Mouse (Mus musculus) ES-Bruce4 (cell line): Measurements from ENCODE around the gene Ufsp1. TPM values are rescaled to one million over a fixed set of nuclear protein-coding genes. Genes with fewer than 3 reads are reported as not detected.

Experiments
- H3K27ac ChIP-seq: 2 replicates; pipeline ENCODE4 v1.5.1; 2012; ENCODE audit warnings: low read length, inconsistent platforms; ENCODE audit not compliant: insufficient read depth
- H3K27me3 ChIP-seq: 2 replicates; pipeline ENCODE4 v1.6.1; 2012; ENCODE audit warnings: mild to moderate bottlenecking, low read length, inconsistent platforms; ENCODE audit not compliant: control insufficient read depth, poor library complexity, insufficient read depth, severe bottlenecking
- H3K36me3 ChIP-seq: 2 replicates; pipeline ENCODE4 v1.6.1; 2012; ENCODE audit warnings: inconsistent platforms, mild to moderate bottlenecking, low read length, moderate library complexity; ENCODE audit not compliant: control insufficient read depth, poor library complexity, insufficient read depth, severe bottlenecking
- H3K4me1 ChIP-seq: one replicate; pipeline ENCODE4 v1.8.1; 2011; ENCODE audit warnings: low read length; ENCODE audit not compliant: control insufficient read depth, insufficient read depth
- H3K4me3 ChIP-seq: 2 replicates; pipeline ENCODE4 v1.5.1; 2011; ENCODE audit warnings: low read depth, mild to moderate bottlenecking, low read length
- H3K9ac ChIP-seq: 2 replicates; pipeline ENCODE4 v1.6.1; 2012; ENCODE audit warnings: low read depth, mild to moderate bottlenecking, inconsistent platforms; ENCODE audit not compliant: poor library complexity, severe bottlenecking
- H3K9me3 ChIP-seq: replicated peaks from 2 replicates; pipeline ENCODE4 v1.6.1; 2012; ENCODE audit warnings: mild to moderate bottlenecking, low read length, inconsistent platforms; ENCODE audit not compliant: control insufficient read depth, poor library complexity, insufficient read depth, severe bottlenecking
- CTCF ChIP-seq: IDR thresholded peaks from one replicate; pipeline ENCODE4 v1.8.1; 2011; ENCODE audit warnings: low read depth, low read length
- EP300 ChIP-seq: IDR thresholded peaks from 2 replicates; pipeline ENCODE4 v1.6.1; 2011; ENCODE audit warnings: low read depth, low read length; ENCODE audit not compliant: insufficient read depth
- POLR2A ChIP-seq: IDR thresholded peaks from one replicate; pipeline ENCODE4 v1.8.1; 2011; ENCODE audit warnings: low read length; ENCODE audit not compliant: insufficient read depth
- polyA plus RNA-seq: library from polyadenylated mRNA; stranded (reverse); fragments of >200 nt; gene quantifications from 2 replicates; pipeline ENCODE4 v1.2.4, GENCODE M21; 2011; ENCODE audit warnings: low read depth; ENCODE audit not compliant: missing spikeins, insufficient read depth, insufficient read length

Gene Ufsp1
- polyA plus RNA-seq, 1 experiment: 6.4 TPM

- no peaks in the 10 kb centered on the region for H3K36me3 ChIP-seq
Measured at GRCm38 (mm10) chr5:137320996-137321395, 26.6 kb downstream of the Ufsp1 start.

GRCm38 (mm10) chr5:137330910-137331309 lies 36.5 kb downstream of the Ufsp1 start:
- Histone ChIP-seq H3K4me1 (no peaks in the 10 kb centered on the region), H3K9me3 (no peaks in the 10 kb centered on the region), H3K27me3 (no peaks in the 10 kb centered on the region), H3K9ac (no peak overlapping the region), H3K4me3 (no peak overlapping the region), H3K36me3 (no peaks in the 10 kb centered on the region), H3K27ac (no peak overlapping the region)
- TF ChIP-seq EP300: no peak
- no peak for TF ChIP-seq CTCF
- no peak for TF ChIP-seq POLR2A

More at GRCm38 (mm10) chr5:137320996-137321395, 26.6 kb downstream of the Ufsp1 start:
- H3K27me3 ChIP-seq: no peaks in the 10 kb centered on the region
- no peak overlapping the region for H3K9ac ChIP-seq
- no peak overlapping the region for H3K4me3 ChIP-seq
- H3K9me3 ChIP-seq: no peaks in the 10 kb centered on the region
- no peak for TF ChIP-seq CTCF
- no peak for TF ChIP-seq EP300
- no peak for TF ChIP-seq POLR2A
- no peaks in the 10 kb centered on the region for H3K4me1 ChIP-seq
- H3K27ac ChIP-seq: no peak overlapping the region

DNA sequence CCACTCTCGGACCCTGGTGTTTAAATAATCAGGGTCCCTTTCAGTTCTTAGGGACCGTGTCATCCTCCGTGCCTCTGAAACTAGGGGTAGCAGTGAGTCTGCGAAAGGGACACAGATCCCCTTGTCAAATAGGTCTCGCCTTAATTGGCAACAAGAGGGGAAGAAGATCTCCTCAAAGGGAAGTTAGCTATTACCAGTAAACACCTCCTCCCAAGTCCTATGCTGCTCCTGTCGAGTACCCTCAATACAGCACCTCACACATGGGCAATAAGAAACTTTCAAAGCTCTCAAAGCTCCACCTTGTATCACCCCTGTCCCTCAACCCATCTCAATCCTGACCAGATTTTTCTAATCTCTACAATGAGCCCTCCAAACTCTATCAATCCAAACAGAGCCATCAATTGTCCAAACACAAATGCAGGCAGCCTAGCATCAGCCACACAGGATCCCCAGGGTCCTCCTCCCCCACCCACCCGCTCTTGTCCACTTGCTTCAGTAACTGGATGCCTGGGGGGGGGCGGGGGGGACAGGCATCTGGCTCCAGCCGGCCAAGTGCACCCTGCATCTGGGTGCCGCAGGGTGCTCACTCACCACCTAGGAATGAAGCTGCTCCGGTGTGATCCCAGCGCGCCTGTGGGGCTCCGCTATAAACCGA lies 38.6 kb downstream of the Ufsp1 start:
- no peaks in the 10 kb centered on the region for H3K9me3 ChIP-seq
- peak overlapping the region; percentile 22 for H3K9ac ChIP-seq
- H3K36me3 ChIP-seq: no peaks in the 10 kb centered on the region
- peak overlapping the region; percentile 59 for H3K4me3 ChIP-seq
- no peak overlapping the region for H3K27ac ChIP-seq
- TF ChIP-seq EP300: no peak
- TF ChIP-seq CTCF: no peak
- no peak for TF ChIP-seq POLR2A
- no peaks in the 10 kb centered on the region for H3K4me1 ChIP-seq
- no peaks in the 10 kb centered on the region for H3K27me3 ChIP-seq

DNA sequence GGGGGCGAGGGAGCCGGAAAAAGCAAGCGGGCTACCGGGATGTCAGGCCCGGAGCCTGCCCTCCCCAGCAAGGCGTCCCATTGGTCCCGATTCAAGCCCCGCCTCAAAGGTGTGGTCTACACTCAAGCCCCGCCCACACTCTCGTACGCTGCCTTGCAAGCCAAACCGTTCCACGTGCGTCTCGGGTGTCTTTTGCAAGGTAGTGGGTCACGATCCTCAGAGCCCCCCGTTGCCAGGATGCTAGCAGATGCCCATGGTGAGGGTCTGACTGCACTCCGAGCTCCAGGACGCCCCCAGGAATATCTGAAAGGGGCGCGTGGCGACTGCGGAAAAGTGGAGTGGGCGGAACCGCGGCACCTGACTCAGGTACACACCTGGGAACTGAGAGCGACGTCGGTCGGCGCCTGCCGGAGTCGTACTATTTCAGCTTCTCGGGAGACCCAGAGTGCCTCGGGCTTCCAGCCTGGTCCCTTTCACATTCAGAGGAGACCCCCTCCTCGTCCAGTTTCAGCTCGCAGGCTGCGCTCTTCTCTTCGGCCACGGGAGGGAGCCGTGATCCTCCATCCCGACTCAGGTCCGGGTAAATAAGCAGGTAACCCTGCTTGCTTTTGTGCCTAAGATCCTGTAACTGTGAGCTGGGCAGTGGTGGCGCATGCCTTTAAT lies 39.2 kb downstream of the Ufsp1 start, which contains the start of gene Slc12a9:
TSS of gene Slc12a9 (minus strand) at position 86 of the 663 bp plus-strand sequence.
- Histone ChIP-seq H3K4me1 (no peaks in the 10 kb centered on the region), H3K36me3 (no peaks in the 10 kb centered on the region), H3K27me3 (no peaks in the 10 kb centered on the region), H3K9ac (peak within 1 kb of the TSS; percentile 22), H3K9me3 (no peaks in the 10 kb centered on the region), H3K4me3 (peak within 1 kb of the TSS; percentile 59), H3K27ac (0 out of 2 replicates have a peak within 1 kb of the TSS, but pooled peaks have one; percentile 38)
- TF ChIP-seq EP300 (peak; percentile 68; the same call in 1 of the 2 replicates), CTCF (peak; percentile 88), POLR2A (no peak)

GRCm38 (mm10) chr5:137334317-137334716 lies 39.9 kb downstream of the Ufsp1 start:
- no peaks in the 10 kb centered on the region for H3K4me1 ChIP-seq
- H3K9me3 ChIP-seq: no peaks in the 10 kb centered on the region
- H3K4me3 ChIP-seq: peak overlapping the region; percentile 59; the same call in 1 of the 2 replicates
- no peaks in the 10 kb centered on the region for H3K27me3 ChIP-seq
- H3K27ac ChIP-seq: 0 out of 2 replicates have a peak overlapping the region, but pooled peaks have one; percentile 38
- H3K9ac ChIP-seq: no peak overlapping the region
- no peaks in the 10 kb centered on the region for H3K36me3 ChIP-seq
- no peak for TF ChIP-seq EP300
- no peak for TF ChIP-seq CTCF

DNA sequence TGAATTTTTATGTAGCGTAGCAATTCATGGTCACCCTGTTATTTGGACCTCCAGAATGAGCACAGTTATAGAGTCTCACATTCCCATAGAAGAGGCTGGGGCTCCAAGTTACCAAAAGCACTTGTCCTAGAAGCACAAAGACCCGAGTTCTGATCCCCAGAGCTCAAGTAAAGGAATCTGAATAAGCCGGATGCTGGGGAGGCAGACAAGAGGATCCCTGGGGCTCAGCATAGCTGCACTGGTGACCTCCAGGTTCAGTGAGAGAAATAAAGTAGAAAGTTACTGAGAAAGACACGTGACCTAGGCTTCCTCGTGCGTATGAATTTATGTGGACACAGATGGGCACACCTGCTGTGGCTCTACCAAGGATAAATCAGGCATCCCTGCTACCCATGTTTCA lies 40.6 kb downstream of the Ufsp1 start:
- Histone ChIP-seq H3K36me3 (no peaks in the 10 kb centered on the region), H3K27me3 (no peaks in the 10 kb centered on the region), H3K4me3 (no peak overlapping the region), H3K4me1 (peaks cover 2% of the 10 kb centered on the region), H3K9ac (no peak overlapping the region), H3K27ac (no peak overlapping the region), H3K9me3 (no peaks in the 10 kb centered on the region)
- TF ChIP-seq CTCF: no peak
- TF ChIP-seq POLR2A: no peak
- no peak for TF ChIP-seq EP300
